Mouse (Mus musculus) G1E (cell line): Measurements from ENCODE around the gene Alg9. TPM values are rescaled to one million over a fixed set of nuclear protein-coding genes. Genes with fewer than 3 reads are reported as not detected.

Experiments used
- ATAC-seq: 2 replicates; pipeline ENCODE4 v1.8.0; 2016; ENCODE audit warnings: mild to moderate bottlenecking; ENCODE audit not compliant: insufficient number of reproducible peaks, poor library complexity, low FRiP score, severe bottlenecking; ENCODE audit errors: extremely low read depth
- DNase-seq: peaks from one replicate; pipeline ENCODE4 v3.0.0; 2012; ENCODE audit warnings: low spot score
- H3K27me3 ChIP-seq: 2 replicates; pipeline ENCODE4 v1.6.1; 2012; ENCODE audit warnings: mild to moderate bottlenecking, low read length, inconsistent platforms; ENCODE audit not compliant: insufficient read depth
- H3K36me3 ChIP-seq: replicated peaks from 2 replicates; pipeline ENCODE3; 2012; ENCODE audit warnings: mild to moderate bottlenecking, inconsistent platforms
- H3K4me1 ChIP-seq: 2 replicates; pipeline ENCODE4 v1.6.1; 2012; ENCODE audit warnings: low read depth, low read length, inconsistent platforms, mixed read lengths; ENCODE audit not compliant: insufficient read depth
- H3K4me3 ChIP-seq: 2 replicates; pipeline ENCODE4 v1.5.1; 2012; ENCODE audit warnings: low read depth, mild to moderate bottlenecking, inconsistent platforms, low read length, moderate library complexity, mixed read lengths
- H3K9me3 ChIP-seq: replicated peaks from 2 replicates; pipeline ENCODE4 v1.6.1; 2012; ENCODE audit warnings: inconsistent platforms
- CTCF ChIP-seq: IDR thresholded peaks from 2 replicates; pipeline ENCODE4 v1.5.1; 2012; ENCODE audit warnings: low read depth, low read length, inconsistent platforms, mixed read lengths
- GATA1 ChIP-seq: IDR thresholded peaks from 2 replicates; pipeline ENCODE4 v1.6.1; 2012; ENCODE audit warnings: borderline replicate concordance, low read length, inconsistent platforms, mixed read lengths
- GATA2 ChIP-seq: IDR thresholded peaks from 2 replicates; pipeline ENCODE4 v1.6.1; 2012; ENCODE audit warnings: low read depth, low read length, inconsistent platforms, borderline replicate concordance
- POLR2AphosphoS5 ChIP-seq: IDR thresholded peaks from 2 replicates; pipeline ENCODE4 v1.6.1; 2012; ENCODE audit warnings: low read depth, low read length, inconsistent platforms; ENCODE audit not compliant: insufficient replicate concordance
- TAL1 ChIP-seq: conservative IDR thresholded peaks from 2 replicates; pipeline ENCODE4 v1.6.1; 2012; ENCODE audit warnings: low read depth, low read length, inconsistent platforms, mixed read lengths
- polyA plus RNA-seq: library from polyadenylated mRNA; stranded (reverse); fragments of >175 nt; gene quantifications from 2 replicates; pipeline ENCODE4 v1.2.3, GENCODE M21; 2012
- total RNA-seq, 2 experiments: library from RNA; stranded (forward) in 1 of 2; stranded (reverse) in 1 of 2; fragments of 200-1000 nt in 1 of 2; fragments of >200 nt in 1 of 2; fragmentation: Nextera tagmentation in 1 of 2; gene quantifications; 2 replicates each; pipeline ENCODE4 v1.2.3; 2014 to 2017

Alg9 gene
- total and polyA plus RNA-seq, 3 experiments, result 14.8 to 35.3 (median 21.9) TPM

DNA sequence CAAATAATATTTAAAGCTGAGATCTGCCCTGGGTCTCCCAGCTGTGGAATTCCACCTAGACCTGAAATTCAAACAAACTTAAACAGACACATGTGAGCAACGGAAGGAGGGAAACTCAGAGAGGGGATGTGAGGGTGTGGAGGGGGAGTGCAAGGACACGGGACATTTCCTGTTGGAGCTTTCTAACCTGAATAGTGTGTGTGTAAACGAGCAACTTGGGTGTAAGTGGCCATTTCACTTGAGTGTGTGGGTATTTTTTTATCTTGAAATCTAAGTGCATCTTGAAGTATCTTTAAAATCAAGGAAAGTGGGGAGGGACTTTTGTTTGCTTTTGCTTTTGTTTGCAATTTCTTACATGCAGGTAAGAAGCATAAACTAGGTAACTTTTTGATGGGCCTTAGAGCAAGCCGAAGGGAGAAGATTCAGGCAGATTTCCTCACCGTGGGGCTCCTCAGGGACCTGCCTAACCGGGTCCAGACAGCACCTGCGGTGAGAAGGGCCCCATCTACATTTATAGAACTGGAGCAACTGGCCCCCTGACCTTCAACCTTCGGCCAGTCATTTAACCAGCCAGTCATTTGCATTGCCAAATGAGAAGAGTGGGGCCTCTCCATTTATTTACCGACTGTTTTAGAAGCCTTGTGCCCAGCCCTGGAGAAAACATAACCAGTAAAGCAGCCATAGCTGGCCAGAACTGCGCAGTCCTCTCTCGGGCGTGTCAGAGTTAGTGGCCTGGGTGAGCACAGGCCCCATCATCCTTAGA, 73.0 kb downstream of the Alg9 start:
- TF ChIP-seq POLR2AphosphoS5 (no peak), GATA1 (no peak), CTCF (no peak), TAL1 (no peak), GATA2 (no peak)
- DNase-seq (no peak), ATAC-seq (no peak)
- no peaks in the 10 kb centered on the region for H3K9me3 ChIP-seq
- no peak overlapping the region for H3K4me3 ChIP-seq
- no peaks in the 10 kb centered on the region for H3K27me3 ChIP-seq
- H3K4me1 ChIP-seq, result peaks cover 40% of the 10 kb centered on the region
- peaks cover 38% of the 10 kb centered on the region for H3K36me3 ChIP-seq

DNA sequence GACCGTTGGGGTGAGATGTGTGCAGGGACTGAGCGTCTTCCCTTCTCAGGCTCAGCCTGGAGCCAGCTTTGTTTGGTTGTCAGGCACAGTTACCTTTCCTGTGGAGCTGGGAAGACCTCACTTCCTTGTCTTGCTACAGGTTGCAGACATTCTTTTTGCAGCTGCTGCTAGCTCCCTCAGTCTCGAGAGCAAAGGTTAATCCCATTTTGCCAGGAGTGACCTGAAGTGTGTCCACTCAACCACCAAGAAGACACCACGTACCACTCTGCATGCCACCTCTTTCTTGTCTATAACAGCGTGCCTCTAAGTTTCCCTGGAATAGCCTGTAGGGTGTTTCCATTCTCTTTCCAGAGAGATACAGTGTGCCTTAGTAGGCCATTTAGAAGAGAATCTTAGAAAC, 74.0 kb downstream of the Alg9 start:
- DNase-seq (no peak), ATAC-seq (no peak)
- Histone ChIP-seq H3K36me3 (peaks cover 30% of the 10 kb centered on the region), H3K4me1 (peaks cover 49% of the 10 kb centered on the region), H3K4me3 (no peak overlapping the region), H3K9me3 (no peaks in the 10 kb centered on the region), H3K27me3 (no peaks in the 10 kb centered on the region)
- no peak for TF ChIP-seq GATA2

DNA sequence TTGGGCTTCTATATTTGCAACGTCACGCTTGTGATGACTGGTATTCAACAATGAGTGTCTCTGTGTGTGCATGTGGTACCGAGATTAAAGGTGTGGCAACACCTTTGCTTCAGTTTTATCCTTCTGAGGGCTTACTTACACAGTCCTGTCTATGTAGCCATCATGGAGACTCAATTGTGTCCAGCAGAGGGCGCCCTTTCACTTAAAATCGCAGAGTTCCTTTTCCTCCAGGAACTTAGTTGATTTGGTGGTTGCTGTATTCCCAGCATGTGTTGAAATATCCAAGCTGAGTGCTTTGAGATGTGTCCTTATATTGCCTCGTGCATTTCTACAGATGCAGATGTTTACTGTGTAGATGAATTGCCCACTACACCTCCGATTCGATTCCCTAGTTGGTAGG, 74.4 kb downstream of the Alg9 start:
- peak; percentile 41; the same call in 1 of the 2 replicates for ATAC-seq
- Histone ChIP-seq H3K4me1 (peaks cover 53% of the 10 kb centered on the region), H3K27me3 (no peaks in the 10 kb centered on the region), H3K4me3 (no peak overlapping the region), H3K36me3 (peaks cover 25% of the 10 kb centered on the region), H3K9me3 (no peaks in the 10 kb centered on the region)
- DNase-seq, result peak; percentile 44
- no peak for TF ChIP-seq GATA2
- TF ChIP-seq CTCF, result peak; percentile 57

DNA sequence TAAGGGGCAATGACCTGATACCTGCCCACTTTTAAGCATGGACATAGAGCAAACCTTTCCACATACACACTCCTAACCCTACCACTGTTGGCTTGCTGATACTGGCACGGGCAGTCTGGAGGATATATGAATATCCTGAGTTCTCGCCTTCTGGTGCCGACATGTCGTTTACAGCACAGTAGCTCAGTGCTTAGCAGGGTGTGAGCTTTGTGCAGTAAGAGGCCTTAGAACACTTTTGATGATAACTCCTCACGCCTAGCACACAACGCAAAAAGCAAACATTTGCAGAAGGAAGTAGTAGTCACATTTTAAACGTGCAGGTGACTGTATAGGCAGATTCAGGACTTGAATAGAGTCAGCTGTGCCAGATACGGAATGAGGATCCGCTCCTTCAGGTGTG, 74.9 kb downstream of the Alg9 start:
- peaks cover 59% of the 10 kb centered on the region for H3K4me1 ChIP-seq
- no peak for DNase-seq
- H3K36me3 ChIP-seq, result peaks cover 20% of the 10 kb centered on the region
- no peak for ATAC-seq
- no peaks in the 10 kb centered on the region for H3K9me3 ChIP-seq
- no peak overlapping the region for H3K4me3 ChIP-seq
- TF ChIP-seq CTCF, result no peak
- TF ChIP-seq GATA1, result no peak
- TF ChIP-seq TAL1, result no peak
- no peak for TF ChIP-seq POLR2AphosphoS5
- no peak for TF ChIP-seq GATA2
- no peaks in the 10 kb centered on the region for H3K27me3 ChIP-seq

DNA sequence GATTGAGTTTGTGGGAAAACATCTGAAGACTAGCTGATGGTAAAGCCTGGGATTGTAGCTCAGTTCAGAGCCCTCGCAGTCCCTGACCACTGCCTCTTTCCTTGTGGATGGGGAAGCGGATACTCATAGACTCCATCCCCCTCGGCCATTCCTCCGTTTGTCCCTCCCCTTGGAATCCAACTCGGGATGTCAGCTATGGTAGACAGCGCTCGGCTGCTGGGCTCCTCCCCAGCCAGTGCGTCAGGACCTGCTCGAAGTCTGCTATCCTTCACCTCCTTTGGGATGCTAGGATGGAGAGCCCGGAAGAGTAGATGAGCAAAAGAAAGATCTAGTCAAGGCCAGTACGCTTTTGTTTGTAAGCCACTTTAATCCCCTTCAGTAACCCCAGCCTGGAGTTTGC, 75.5 kb downstream of the Alg9 start:
- no peaks in the 10 kb centered on the region for H3K27me3 ChIP-seq
- H3K4me1 ChIP-seq, result peaks cover 63% of the 10 kb centered on the region
- no peak overlapping the region for H3K4me3 ChIP-seq
- no peak for DNase-seq
- TF ChIP-seq POLR2AphosphoS5, result no peak
- no peak for TF ChIP-seq GATA2
- TF ChIP-seq GATA1, result no peak
- TF ChIP-seq CTCF, result no peak
- no peak for TF ChIP-seq TAL1
- H3K9me3 ChIP-seq, result no peaks in the 10 kb centered on the region
- H3K36me3 ChIP-seq, result peaks cover 16% of the 10 kb centered on the region
- ATAC-seq, result no peak

DNA sequence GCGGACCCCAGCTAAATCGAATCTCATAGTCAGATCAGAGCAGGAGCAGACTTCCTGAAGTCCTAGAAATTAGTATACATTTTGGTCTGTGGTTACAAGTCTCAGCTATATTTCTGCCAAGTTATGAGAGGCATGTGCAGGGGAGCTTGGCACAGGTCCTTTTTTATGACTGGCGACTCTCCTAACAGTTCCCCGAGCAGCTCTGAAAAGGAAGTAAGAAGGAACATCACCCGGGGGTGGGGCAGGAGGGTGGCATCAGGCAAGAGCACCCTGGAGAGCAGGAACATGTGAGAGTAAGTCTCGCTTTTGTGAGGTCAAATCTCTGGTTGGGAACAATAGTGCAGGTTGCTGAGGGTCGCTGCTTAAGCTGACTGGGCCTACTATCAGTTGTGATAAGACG, 75.9 kb downstream of the Alg9 start:
- Histone ChIP-seq H3K27me3 (no peaks in the 10 kb centered on the region), H3K4me1 (peaks cover 67% of the 10 kb centered on the region), H3K9me3 (no peaks in the 10 kb centered on the region), H3K36me3 (peaks cover 12% of the 10 kb centered on the region), H3K4me3 (no peak overlapping the region)
- ATAC-seq (no peak), DNase-seq (no peak)
- no peak for TF ChIP-seq TAL1
- no peak for TF ChIP-seq GATA2
- no peak for TF ChIP-seq CTCF
- TF ChIP-seq GATA1, result no peak
- TF ChIP-seq POLR2AphosphoS5, result no peak

DNA sequence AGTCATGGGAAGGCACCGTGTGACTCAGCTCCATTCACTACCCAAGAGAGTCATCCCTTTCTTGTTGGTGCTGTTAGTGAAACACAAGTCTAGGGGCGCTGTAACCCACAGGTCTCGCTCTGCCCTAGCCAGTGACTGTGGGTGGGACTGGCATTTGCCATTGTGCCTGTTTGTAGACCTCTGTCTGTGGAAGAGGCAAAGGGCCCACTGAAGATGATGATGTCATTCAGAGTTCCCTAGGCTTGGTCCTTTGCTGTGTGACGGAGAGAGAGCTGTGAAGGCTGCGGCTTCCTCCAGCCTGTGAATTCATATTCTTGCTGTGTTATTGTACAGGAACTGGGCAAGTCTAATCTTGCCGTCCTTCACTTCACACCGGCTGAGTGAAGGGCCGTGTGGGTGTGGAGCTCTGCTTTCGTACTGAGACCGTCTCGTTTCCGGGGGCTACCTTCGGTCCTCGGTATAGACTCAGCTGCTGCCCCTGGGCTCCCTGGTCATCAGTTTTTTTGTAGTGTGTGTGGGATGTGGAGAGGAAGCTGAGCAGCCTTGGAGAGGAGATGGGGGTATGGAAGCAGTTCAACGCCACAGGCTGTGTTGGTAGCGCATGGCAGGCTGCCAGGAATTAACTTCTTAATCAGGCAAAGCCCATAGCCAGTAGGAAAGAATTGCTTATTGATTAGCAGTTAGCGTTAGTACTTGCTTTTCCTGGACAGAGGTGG, 78.0 kb downstream of the Alg9 start:
- no peaks in the 10 kb centered on the region for H3K9me3 ChIP-seq
- ATAC-seq, result no peak
- H3K4me1 ChIP-seq, result peaks cover 73% of the 10 kb centered on the region
- TF ChIP-seq POLR2AphosphoS5 (no peak), CTCF (no peak), GATA2 (no peak), TAL1 (no peak), GATA1 (no peak)
- H3K4me3 ChIP-seq, result peak overlapping the region; percentile 11; the same call in 1 of the 2 replicates
- no peaks in the 10 kb centered on the region for H3K27me3 ChIP-seq
- peaks cover 2% of the 10 kb centered on the region for H3K36me3 ChIP-seq
- no peak for DNase-seq
